Mouse (Mus musculus): ENCODE measurements around the gene Pitpnm3.

Gene Pitpnm3

DNA sequence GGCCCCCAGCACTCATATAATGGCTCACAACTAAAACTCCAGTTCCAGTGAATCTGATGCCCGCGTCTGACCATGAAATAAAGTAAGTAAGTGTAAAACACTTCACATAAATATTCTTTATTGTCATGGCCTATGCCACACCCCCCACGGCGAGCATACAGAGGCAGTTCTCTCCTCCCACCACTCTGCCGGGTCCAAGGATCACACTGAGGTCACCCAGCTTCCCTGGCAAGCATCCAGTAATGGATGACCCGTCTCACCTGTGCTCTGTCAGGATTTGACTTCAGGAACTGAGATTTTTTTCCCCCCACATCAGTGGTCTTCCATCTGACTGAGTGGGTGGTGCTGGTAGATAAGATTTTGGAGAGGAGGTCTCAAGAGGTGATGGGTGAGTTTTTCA, 4.6 kb upstream of the Pitpnm3 start:
- in situ Hi-C loops (cut with MboI; ENCODE audit: unreplicated experiment in 2 of 2), result no loop called here

DNA sequence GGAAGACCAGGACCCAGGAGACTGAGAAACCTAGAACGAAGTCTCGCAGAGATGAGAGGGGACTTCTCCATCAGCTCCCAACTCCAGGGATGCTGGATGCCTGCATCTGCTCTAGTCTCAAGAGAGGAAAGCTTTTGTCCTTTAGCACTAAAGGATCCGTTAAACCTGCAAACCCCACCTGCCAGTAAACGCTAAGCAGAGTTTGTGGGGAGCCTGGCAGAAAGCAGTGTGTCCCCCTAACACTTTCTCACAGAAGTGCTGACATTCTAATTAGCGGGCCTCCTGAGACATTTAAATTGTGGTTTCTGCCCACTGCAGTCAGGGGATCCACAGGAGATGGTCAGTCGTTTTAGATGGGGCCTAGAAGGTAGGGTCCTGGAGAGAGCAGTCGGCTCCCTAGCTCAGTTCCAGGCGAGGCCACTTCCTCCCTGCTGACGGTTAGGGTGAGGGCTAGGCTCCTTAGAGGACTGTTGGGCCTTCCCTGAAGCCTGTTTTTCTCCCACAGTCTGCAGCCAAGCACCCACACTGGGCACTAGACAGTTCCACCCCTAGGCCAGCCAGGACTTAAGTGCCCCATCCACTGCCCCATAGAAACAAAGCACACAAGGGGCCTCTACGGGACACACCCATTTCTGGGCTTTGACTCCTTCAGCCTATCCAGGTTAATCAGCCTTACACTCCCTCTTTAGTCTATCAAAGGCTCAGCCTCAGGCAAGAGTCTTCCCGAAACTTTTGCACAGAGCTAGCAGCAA, 829 bp upstream of the Pitpnm3 start:
- in situ Hi-C loops (cut with MboI; ENCODE audit: unreplicated experiment in 2 of 2), result no loop called here

DNA sequence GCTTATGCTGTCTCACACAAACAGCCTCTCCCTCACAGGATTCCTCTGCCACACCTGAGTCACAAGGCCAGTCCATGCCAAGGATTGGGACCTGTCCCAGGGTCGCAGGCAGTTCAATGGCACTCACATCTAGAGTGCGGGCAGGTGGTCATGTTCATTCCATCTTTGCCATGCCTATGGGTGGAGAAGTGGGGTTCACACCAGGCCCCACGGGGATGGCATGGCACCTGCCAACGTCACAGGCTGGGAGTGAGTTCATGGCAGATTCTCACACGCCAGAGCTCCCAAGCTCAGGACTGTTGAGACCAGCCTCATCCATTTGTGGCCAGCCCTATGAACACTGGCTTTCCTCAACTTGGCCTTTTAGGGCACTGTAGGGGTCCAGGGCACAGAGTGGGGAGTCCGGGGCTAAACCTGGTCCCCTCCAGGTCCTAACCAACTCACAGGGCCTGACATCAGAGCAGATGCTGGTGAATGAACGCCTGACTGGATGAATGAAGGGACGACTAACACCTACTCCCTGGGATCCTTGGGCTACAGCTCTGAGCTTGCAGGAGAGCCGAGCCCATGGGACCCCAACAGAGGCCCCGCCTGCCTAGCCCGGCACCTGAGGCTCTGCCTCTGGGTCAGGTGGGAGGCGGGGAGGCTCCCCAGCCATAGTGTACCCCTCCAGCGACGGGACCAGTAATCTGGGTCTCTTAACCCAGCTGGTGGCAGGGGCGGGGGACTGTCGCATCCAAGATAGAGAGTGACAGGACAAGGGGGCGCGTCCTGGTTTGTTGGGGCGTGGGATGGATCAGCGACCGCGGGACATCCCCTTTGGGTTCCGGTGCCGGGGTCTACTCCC, 819 bp downstream of the Pitpnm3 start:
- in situ Hi-C loops (cut with MboI; ENCODE audit: unreplicated experiment in 2 of 2), result no loop called here

DNA sequence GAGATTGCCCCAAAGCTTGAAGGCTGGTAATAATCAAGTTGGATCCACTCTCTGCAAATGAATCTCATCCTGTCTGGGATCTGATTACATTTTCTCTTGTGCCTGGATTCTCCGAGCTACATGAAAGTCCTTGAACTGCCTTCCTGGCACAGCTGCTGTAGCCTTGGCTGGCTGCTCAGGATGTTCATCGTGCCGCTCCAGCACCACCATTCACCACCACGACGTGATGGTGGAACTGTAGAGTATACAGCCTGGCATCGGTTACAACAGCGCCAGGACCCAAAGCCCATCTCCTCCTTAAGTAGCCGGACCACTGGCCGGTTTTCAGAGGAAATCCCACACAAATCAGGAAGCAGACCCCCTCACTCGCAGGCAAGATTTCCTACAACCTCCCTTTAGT, 2.5 kb downstream of the Pitpnm3 start:
- in situ Hi-C loops (cut with MboI; ENCODE audit: unreplicated experiment in 2 of 2), result no loop called here

DNA sequence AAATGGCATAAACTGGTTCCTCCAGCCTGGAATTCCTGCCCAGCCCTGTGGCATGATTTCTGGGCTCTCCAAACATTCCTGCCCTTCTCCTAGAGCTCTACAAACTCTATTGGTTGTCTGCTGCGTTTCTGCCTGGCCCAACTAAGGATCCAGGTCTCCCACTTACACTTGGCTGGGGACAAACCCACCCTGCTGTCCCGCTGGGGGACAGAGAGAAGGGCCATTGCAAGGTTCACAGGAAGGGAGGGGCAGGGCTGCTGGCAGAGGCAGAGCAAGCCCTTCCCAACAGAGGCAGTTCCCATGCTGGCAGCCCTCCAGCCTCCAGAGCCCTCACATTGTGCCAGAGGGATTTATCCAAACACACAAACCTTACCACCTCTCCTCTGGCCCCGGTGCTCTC, 3.3 kb downstream of the Pitpnm3 start:
- in situ Hi-C loops (cut with MboI; ENCODE audit: unreplicated experiment in 2 of 2), result no loop called here

DNA sequence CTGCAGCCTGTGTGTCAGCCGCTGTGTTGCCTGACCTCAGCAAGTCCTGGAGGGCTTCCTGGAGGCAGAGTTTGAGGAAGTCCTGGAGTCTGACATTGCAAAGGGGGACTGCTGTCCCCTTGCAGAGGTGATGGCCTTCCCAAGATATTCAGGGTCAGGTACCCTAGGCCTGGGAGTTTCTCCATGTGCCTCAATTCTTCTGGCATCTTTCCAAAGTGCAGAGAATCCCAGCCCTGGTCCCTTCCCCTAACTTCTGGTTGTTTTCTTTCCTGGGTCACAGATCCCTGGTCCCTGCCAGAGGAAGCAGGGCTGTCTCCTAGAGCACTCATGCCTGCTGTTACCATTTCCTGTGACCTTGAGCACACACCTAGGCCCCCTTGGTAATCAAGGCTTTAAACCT, 3.9 kb downstream of the Pitpnm3 start:
- in situ Hi-C loops (cut with MboI; ENCODE audit: unreplicated experiment in 2 of 2), result no loop called here

DNA sequence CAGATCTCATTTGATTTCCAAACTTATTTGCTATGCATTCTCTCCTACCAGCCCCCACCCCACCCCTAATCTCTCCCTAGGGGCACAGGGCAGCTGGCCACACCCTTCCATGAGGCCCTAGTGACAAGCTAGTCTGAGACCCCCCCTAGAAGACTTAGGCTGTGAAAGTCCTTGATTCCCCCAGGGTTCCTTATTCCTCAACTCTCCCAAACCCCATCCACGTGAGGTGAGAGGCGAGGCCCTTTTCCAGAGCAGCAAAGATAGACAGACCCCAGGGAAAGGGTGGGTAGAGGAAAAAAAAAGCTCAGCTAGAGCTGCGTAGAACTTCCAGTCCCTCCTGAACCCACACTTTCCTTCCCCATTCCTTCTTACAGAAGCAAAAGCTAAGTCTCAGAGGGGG, 4.7 kb downstream of the Pitpnm3 start:
- in situ Hi-C loops (cut with MboI; ENCODE audit: unreplicated experiment in 2 of 2), result no loop called here

DNA sequence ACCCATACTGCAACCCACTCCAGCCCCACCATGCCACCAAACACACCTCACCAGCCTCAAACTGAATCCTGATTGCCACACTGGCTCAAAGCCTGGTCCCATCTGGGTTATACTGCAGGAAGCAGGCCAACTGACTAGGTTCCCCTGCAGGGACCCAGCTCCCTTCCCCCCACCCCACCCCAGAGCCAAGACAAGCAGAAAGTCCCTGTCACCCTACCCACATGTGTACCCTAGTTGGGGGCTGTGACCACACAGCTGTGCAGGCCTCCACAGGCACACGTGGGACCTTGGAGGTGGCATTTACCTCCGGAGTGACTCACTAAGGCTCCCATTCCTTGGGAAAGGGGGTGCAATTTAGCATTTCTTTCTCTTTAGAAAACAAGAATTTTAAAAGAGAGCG, 5.1 kb downstream of the Pitpnm3 start:
- in situ Hi-C loops (cut with MboI; ENCODE audit: unreplicated experiment in 2 of 2), result no loop called here

DNA sequence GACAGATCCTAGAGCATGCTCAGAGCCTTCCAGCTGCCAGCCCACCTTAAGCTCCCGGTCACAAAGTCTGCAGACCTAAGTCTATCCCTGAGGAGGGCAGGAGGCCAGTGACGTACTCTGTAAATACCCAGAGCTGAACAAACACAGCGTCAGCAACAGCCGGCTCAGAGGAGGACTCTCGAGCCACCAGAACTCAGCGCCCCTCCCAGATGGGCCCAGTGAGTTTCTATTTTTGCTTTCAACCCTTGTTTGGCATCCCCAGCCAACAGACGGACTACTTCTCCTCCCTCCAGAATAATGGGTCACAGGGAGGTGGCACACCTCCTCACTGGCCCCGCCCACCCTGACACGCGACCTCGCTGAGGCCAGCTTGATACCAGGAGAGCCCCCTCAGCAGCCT, 5.6 kb downstream of the Pitpnm3 start:
- in situ Hi-C loops (cut with MboI; ENCODE audit: unreplicated experiment in 2 of 2), result no loop called here

DNA sequence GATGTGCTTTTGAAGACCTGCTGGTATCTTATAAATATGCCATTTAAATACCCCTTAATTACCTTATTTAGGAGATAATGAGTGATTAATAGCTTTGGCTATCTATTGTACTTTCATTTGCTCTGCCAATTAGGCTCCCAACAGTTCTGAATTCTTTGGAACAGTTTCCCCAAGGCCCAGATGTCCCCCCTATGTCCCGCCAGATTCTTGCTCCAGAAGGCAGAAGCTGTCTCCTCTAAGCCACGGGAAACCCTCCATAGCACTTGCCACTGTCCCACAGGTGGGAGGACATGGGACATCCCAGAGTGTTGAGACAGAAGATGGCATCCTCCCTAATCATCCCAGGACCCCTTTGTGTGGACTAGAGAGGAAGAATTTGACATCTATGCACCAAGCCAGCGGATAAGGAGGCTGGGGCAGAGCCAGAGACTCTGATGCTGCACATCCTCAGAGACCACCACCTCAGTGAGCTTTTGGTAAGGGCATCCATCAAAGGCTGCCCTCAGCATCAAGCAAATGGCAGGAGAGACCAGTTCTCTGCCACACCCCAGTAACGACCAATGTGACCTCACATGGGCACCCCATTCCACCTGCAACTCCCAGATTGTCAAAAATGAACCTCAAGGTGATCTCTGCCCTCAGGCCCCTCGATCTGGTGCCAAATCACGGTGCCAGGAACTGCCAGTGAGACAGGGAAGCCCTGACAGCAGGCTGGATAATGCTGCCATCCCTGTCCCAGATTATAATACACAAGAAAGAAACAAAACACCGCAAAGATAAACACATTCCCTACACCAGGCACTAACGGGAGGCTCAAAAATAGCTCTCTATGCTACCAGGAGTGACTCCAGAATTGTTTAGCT, 6.3 kb downstream of the Pitpnm3 start:
- in situ Hi-C loops (cut with MboI; ENCODE audit: unreplicated experiment in 2 of 2), result no loop called here

DNA sequence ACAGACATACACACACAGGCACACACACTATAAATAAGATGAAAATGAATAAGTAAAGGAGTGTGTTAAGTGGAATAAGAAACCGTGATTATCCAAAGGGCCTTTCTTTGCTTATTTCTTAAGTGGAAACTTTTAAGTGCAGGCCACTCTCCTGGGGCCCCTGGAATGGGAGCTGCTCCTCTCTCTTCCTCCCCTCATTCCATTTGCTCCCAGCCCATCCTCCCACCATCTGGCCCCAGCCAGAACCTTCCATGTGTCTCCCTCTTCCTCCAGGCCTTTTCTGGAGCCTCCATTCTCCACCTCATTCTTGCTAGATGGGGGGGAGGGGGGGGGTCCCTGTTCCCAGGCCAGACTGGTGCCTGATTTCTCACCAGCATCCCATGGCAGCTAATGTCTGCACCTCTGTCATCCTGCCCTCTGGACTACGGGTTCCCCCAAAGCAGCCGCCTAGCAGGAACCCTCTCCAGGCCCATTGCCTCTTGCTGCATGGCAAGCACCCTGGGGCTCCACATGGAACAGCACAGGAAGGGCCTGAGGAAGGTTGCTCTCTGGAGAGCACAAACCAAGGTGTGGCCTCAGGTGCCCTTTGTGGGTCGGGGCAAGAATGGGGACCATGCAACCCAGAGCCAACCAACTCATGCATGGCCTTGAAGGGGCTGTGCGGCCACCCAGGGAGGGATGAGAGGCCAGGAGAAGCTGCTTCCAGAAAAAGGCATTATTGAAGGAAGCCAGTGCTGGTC, 8.0 kb downstream of the Pitpnm3 start:
- in situ Hi-C loops (cut with MboI; ENCODE audit: unreplicated experiment in 2 of 2), result no loop called here

DNA sequence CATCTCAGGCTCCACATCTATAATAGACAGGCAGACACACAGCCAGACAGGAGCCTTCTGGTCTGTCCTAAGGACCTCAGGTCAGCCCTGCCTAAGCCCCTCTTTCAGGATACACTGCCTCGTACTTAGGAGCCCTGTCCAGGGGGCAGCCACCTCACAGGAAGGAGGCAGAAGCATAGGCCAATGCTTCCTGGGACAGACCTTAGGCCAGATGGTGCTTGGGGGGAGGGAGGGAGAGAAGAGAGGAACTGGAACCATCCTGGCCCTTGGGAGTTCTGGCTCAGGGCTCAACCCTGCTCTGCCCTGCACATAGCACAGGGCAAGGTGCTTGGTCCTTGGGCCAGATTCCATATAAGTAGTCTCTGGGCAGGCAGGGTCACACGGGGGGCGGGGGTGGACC, 9.8 kb downstream of the Pitpnm3 start:
- in situ Hi-C loops (cut with MboI; ENCODE audit: unreplicated experiment in 2 of 2), result no loop called here

DNA sequence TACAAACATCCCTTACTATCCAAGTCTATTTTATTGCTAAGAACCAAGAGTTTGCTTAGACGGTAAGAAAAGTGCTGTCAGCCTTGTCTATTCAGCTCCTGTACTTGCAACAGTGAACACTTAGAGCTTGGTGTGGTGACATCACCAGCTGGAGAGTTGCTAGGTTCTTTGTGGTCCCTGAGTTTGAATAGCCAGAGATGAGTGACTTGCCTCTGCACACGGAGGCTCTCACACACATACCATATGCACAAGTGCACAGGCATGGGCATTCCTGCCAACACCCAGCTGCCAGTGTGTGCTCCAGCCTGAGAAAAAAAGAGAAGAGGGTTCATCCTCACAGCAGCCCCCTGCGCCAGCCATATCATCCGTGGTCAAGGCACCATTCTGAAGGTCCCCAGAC, 12.0 kb downstream of the Pitpnm3 start:
- in situ Hi-C loops (cut with MboI; ENCODE audit: unreplicated experiment in 2 of 2), result no loop called here

DNA sequence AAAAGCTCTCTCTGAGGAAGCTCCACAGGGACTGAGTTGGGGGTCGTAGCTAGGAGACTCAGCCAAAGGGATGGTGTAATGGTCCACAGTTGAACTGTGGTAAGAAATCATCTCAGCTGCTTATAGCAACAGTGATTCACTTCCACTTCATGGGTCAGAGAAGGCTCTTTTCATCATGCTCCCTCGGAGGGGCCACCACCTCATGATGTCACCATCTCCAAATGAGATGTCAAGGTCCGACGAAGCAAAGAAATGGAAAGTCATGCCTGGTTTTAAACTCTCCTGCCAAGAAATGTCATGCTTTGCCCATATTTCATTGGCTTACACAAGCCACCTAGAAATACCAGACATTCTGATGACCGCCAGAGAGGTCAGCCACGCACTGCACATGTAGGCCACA, 15.2 kb downstream of the Pitpnm3 start:
- in situ Hi-C loops (cut with MboI; ENCODE audit: unreplicated experiment in 2 of 2), result no loop called here

DNA sequence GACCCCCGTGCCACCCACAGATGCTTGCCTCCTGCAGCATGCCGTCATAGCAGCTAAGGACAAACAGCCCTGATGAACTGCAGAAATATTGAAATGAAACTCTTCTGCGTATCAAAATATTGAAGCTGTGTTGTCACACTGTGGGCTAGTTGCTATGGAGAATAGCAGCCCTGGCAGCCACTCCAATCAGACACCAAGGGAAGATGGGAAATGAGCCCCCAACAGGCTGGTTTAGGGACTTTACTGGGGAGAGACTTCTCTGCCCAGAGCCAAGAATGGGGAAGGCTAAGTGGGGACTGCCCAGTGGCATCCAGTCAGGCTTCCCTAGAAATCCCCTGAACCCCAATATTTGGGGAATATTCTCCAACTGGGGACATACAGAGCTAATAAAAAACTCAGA, 16.9 kb downstream of the Pitpnm3 start:
- in situ Hi-C loops (cut with MboI; ENCODE audit: unreplicated experiment in 2 of 2), result no loop called here

DNA sequence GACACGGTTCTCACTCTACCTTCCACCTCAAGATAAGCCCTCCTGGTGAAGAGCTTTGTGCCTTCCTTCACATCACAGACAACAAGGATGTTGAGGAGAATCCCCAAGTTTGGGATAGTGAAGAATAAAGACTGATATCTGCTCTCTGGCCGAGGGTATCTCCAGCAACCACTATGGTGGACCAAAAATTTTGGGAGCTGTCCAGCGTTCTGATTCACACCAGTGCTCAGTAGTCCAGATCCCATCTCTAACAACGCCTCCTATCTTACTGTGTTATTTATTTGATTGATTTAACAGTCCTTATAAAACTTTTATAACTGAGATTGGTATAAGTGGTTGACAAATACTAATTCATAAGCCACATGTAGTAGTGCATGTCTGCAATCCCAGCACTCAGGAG, 22.3 kb downstream of the Pitpnm3 start:
- in situ Hi-C loops (cut with MboI; ENCODE audit: unreplicated experiment in 2 of 2), result no loop called here

DNA sequence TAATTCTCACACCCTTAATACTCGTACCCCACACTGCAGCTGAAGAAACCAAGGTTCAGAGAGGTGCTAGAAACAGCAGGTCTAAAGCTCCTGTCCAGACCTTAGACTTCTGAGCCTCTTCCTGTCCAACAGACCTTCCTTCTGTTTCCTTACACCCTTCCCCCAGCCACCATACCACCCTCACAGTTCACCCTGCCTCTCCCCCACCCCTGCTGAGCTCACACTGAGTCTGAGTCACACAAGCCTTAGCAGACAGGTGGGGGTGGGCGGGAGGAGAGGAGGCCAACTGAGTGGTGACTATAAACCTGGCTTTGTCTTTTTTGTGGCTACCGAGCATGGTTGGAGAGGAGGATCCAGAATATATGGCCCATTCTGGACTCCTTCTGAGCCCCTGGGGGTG, 24.9 kb downstream of the Pitpnm3 start:
- in situ Hi-C loops (cut with MboI; ENCODE audit: unreplicated experiment in 2 of 2), result no loop called here

DNA sequence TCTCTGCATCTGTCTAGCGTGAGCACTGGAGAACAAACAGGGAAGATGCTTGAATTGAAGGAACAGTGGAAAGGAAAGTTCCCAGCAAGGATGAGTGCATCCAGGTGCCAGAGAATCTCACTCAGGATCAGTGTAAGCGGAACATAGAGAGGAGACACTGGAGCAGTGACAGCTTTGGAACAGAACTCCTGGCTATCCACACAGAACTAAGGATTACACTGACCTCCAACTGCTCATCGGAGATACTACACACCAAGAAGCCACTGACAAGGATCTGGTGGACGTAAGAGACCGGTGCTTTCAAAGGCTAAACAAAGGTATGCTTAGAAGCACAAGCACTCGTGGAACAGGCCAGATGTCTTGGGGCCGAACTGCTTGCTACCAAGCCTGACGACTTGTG, 31.4 kb downstream of the Pitpnm3 start:
- in situ Hi-C loops (cut with MboI; ENCODE audit: unreplicated experiment in 2 of 2), result no loop called here

DNA sequence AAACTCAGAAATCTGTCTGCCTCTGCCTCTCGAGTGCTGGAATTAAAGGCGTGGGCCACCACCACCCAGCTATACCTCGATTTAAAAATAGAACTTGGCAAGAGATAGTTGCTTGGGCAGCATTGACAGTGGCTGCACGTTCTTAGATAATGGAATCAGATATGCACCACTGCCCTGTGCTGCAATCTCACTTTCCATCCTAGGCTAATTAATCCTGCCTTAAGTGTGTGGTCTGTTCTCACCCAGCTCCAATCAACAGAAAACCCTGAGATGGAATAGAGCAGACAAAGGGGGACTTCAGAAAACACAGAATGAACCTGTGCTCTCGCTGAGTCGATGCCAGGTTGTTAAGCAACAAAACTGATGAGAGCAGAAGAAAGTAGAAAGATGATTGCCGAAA, 32.0 kb downstream of the Pitpnm3 start:
- in situ Hi-C loops (cut with MboI; ENCODE audit: unreplicated experiment in 2 of 2), result no loop called here

DNA sequence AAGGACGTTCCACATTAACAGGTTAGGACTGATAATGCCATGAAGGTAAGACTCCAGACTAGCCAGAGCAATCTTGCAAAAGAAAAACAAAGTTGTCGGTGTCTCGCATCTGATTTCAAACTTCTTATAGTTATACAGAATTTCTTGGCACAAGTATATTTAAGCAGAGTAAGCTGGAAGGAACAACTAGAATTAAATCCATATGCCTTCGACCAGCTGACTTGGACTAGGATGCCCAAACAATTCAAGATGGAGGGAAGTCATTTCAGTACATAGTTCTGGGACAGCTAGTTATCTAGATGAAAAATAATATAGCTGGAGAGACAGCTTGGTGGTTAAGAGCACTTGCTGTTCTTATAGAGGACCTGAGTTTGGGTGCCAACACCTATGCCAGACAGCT, 34.6 kb downstream of the Pitpnm3 start:
- in situ Hi-C loops (cut with MboI; ENCODE audit: unreplicated experiment in 2 of 2), result no loop called here

DNA sequence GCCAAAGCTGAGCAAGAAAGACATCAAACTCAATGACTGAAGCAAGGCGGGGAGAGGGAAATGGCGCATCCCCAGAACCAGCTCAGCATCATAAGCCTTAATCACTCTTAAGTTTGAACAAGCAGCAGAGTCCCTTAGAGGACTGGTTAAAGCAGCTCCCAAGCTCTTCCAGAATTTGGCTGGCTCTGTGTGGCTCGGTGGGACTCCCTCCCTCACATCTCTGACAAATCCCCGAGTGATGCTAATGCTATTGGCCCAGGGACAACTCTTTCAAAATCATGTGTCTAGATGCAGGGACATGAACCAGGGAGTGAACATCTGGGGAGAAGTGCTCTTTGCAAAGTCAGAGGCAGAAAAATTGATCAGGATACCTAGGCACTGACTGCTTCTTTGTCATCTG, 36.4 kb downstream of the Pitpnm3 start:
- in situ Hi-C loops (cut with MboI; ENCODE audit: unreplicated experiment in 2 of 2), result no loop called here

Measured in v-Abl transformed pro-B cells (cell line).